Mouse (Mus musculus): ENCODE data around the gene Ndel1. TPM values are rescaled to one million over a fixed set of nuclear protein-coding genes. Genes with fewer than 3 reads are reported as not detected.
"Not testable (repeated sequence)": the region's sequence is repeated elsewhere in the genome, so short reads cannot be mapped to it uniquely, and the experiment has no call there.

The Ndel1 gene
- polyA plus RNA-seq, 1 experiment from 2014 or later: 108 TPM

DNA sequence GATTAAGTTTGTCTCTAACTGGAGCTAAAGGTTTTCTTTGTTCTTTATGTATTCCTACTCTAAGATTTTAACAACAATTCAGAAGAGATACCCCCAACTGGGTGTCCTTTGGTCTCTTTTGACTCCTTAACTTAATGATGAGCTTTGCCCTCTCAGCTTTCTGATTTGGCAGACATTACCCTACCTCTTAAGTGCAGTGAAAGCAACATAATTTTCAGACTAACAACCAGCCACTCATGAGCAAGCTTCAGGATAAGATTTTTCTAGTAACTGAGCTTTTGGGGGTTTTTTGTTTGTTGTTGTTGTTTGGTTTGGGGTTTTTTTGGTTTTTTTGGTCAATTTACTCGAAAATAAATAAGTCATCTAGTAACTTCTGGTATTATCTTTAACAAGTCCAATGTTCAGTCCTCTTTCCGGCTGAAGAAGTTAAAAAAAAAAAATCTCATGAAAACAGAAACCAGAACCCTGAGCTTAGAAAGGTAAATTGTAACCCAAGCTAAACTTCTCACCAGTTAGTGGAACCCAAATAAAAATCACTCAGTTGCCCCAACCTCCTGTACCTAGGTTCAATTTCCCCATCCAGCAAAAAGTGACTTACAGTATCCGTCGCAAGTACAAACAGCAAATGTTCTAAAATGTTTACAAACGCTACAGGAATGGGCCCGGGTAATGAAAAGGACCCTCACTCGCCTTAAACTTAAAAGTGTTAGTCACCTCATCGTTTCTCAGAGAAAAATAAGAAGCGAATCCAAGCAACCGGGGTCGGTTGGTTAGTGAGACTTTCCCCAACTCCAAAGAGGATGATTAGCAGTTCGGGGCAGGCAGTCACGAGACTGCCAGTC is 19.8 kb downstream of the Ndel1 start:
- peak overlapping the region; percentile 81 for H3K4me3 ChIP-seq (ENCODE audit: low read depth, low read length)
- ATAC-seq: no peak
- 4% methylated on average over 13 of the region's 13 CpGs for WGBS
- H3K27ac ChIP-seq (ENCODE audit: low read length): peak overlapping the region; percentile 91
- no peaks in the 10 kb centered on the region for H3K27me3 ChIP-seq (ENCODE audit: control insufficient read depth, insufficient read depth, low read depth, low read length)
- peak overlapping the region; percentile 87 for H3K4me2 ChIP-seq (ENCODE audit: low read length)
- no peaks in the 10 kb centered on the region for H3K36me3 ChIP-seq (ENCODE audit: control insufficient read depth, insufficient read depth, low read length)
- H3K9ac ChIP-seq (ENCODE audit: low read depth, low read length): peak overlapping the region; percentile 89
- peaks cover 24% of the 10 kb centered on the region for H3K4me1 ChIP-seq (ENCODE audit: control insufficient read depth, insufficient read depth, low read length)
- no peaks in the 10 kb centered on the region for H3K9me3 ChIP-seq (replicated peaks; ENCODE audit: control insufficient read depth, low read length, poor library complexity, severe bottlenecking)

GRCm38 (mm10) chr11:68850862-68851261 is 20.8 kb downstream of the Ndel1 start:
- Histone ChIP-seq H3K9ac (ENCODE audit: low read depth, low read length) (no peak overlapping the region), H3K4me2 (ENCODE audit: low read length) (0 out of 2 replicates have a peak overlapping the region, but pooled peaks have one; percentile 16)
- 93% methylated on average over 7 of the region's 7 CpGs for WGBS

DNA sequence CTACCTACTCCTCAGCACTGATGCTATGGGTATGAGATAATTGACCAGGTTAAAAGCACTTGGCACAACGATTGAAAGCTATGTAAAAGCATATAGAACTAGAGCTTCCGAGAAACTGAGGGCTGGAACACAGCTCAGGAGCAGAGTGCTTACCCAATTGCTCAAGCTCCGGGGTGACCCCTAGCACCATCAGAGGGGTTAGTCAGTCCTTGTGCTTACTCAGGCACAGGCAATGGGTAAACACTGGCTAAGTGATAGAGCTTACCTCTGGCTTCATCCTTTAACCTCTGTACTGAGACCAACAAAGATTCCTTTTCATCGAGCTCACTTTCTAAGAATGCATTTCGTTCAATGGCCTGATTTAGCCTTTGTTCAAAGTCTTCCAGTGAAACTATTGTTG is 32.1 kb downstream of the Ndel1 start:
- no peaks in the 10 kb centered on the region for H3K4me1 ChIP-seq (ENCODE audit: control insufficient read depth, insufficient read depth, low read length)
- peaks cover 40% of the 10 kb centered on the region for H3K36me3 ChIP-seq (ENCODE audit: control insufficient read depth, insufficient read depth, low read length)

More at GRCm38 (mm10) chr11:68850862-68851261, 20.8 kb downstream of the Ndel1 start:
- no peak overlapping the region for H3K4me3 ChIP-seq (ENCODE audit: low read depth, low read length)
- H3K27me3 ChIP-seq (ENCODE audit: control insufficient read depth, insufficient read depth, low read depth, low read length): no peaks in the 10 kb centered on the region
- no peaks in the 10 kb centered on the region for H3K9me3 ChIP-seq (replicated peaks; ENCODE audit: control insufficient read depth, low read length, poor library complexity, severe bottlenecking)
- H3K4me1 ChIP-seq (ENCODE audit: control insufficient read depth, insufficient read depth, low read length): peaks cover 24% of the 10 kb centered on the region
- H3K36me3 ChIP-seq (ENCODE audit: control insufficient read depth, insufficient read depth, low read length): no peaks in the 10 kb centered on the region
- H3K27ac ChIP-seq (ENCODE audit: low read length): no peak overlapping the region
- no peak for ATAC-seq

DNA sequence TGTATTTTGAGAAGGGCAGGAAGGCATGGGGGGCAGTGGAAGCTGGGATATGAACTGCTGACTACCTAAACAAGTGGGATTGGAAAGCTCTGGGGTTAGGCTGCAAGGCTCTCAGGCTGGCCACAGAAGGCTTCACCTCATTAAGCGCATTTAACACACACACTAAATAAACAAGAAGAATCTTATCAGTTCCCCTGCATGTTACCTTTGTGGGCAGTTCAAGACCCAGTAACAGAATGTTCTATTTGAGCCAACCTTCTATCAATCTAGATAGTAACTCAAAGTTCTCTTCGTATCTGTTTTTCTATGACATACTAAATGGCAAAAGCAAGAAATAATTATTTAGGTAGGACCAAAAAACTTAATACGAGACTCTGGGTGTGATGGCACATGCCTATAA is 36.6 kb downstream of the Ndel1 start:
- ATAC-seq: no peak
- no peak overlapping the region for H3K27ac ChIP-seq (ENCODE audit: low read length)
- no peaks in the 10 kb centered on the region for H3K9me3 ChIP-seq (replicated peaks; ENCODE audit: control insufficient read depth, low read length, poor library complexity, severe bottlenecking)
- H3K36me3 ChIP-seq (ENCODE audit: control insufficient read depth, insufficient read depth, low read length): peaks cover 31% of the 10 kb centered on the region
- no peak overlapping the region for H3K4me2 ChIP-seq (ENCODE audit: low read length)
- WGBS: 92% methylated on average over 3 of the region's 3 CpGs
- H3K4me3 ChIP-seq (ENCODE audit: low read depth, low read length): no peak overlapping the region
- no peak overlapping the region for H3K9ac ChIP-seq (ENCODE audit: low read depth, low read length)
- no peaks in the 10 kb centered on the region for H3K27me3 ChIP-seq (ENCODE audit: control insufficient read depth, insufficient read depth, low read depth, low read length)
- no peaks in the 10 kb centered on the region for H3K4me1 ChIP-seq (ENCODE audit: control insufficient read depth, insufficient read depth, low read length)

More for the DNA sequence above, 32.1 kb downstream of the Ndel1 start:
- no peaks in the 10 kb centered on the region for H3K27me3 ChIP-seq (ENCODE audit: control insufficient read depth, insufficient read depth, low read depth, low read length)
- no peak for ATAC-seq
- 62% methylated on average over 5 of the region's 5 CpGs for WGBS
- no peaks in the 10 kb centered on the region for H3K9me3 ChIP-seq (replicated peaks; ENCODE audit: control insufficient read depth, low read length, poor library complexity, severe bottlenecking)
- no peak overlapping the region for H3K9ac ChIP-seq (ENCODE audit: low read depth, low read length)
- H3K4me2 ChIP-seq (ENCODE audit: low read length): no peak overlapping the region
- H3K27ac ChIP-seq (ENCODE audit: low read length): no peak overlapping the region
- H3K4me3 ChIP-seq (ENCODE audit: low read depth, low read length): no peak overlapping the region

DNA sequence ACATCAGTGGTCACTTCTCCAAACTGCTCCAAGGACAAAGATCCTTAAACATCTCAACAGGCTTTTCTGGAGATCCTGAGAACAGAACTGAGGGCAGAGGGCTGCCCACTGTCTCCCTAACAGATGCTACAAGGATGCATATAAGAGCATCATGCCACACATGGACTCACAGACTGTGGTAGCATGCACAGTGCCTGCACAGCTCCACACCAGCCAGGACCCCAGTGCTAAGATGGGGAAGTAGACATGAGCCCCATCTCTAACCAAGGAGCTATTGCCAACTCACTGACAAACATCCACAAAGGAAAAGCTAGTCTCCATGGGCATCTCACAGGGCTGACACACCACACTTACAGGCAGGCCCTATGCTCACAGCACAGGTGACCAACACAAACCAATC is 38.1 kb downstream of the Ndel1 start:
- Histone ChIP-seq H3K27me3 (ENCODE audit: control insufficient read depth, insufficient read depth, low read depth, low read length) (no peaks in the 10 kb centered on the region), H3K27ac (ENCODE audit: low read length) (no peak overlapping the region), H3K9me3 (replicated peaks; ENCODE audit: control insufficient read depth, low read length, poor library complexity, severe bottlenecking) (no peaks in the 10 kb centered on the region), H3K36me3 (ENCODE audit: control insufficient read depth, insufficient read depth, low read length) (peaks cover 30% of the 10 kb centered on the region), H3K9ac (ENCODE audit: low read depth, low read length) (no peak overlapping the region), H3K4me3 (ENCODE audit: low read depth, low read length) (no peak overlapping the region), H3K4me2 (ENCODE audit: low read length) (no peak overlapping the region), H3K4me1 (ENCODE audit: control insufficient read depth, insufficient read depth, low read length) (no peaks in the 10 kb centered on the region)
- ATAC-seq: no peak

DNA sequence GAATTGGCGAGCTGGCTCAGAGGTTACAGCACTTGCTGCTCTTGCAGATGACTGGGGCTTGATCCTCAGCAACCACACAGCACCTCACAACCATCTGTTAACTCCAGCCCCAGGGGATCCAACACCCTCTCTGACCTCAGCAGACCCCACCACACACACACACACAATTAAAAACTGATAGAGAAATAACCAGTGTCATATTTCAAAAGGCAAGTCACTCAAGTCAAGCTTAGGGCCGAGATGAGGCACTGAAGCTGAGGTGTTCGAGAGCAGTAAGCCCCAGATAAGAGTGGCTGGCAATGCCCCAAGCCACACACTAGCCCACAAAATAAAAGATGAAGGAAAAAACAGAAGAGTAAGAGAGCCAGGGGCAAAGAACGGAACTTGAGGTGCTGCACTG is 38.9 kb downstream of the Ndel1 start:
- no peaks in the 10 kb centered on the region for H3K4me1 ChIP-seq (ENCODE audit: control insufficient read depth, insufficient read depth, low read length)
- ATAC-seq: no peak
- 83% methylated on average over 4 of the region's 4 CpGs for WGBS
- H3K27me3 ChIP-seq (ENCODE audit: control insufficient read depth, insufficient read depth, low read depth, low read length): no peaks in the 10 kb centered on the region
- no peak overlapping the region for H3K4me2 ChIP-seq (ENCODE audit: low read length)
- H3K27ac ChIP-seq (ENCODE audit: low read length): no peak overlapping the region
- H3K36me3 ChIP-seq (ENCODE audit: control insufficient read depth, insufficient read depth, low read length): peaks cover 33% of the 10 kb centered on the region
- no peak overlapping the region for H3K9ac ChIP-seq (ENCODE audit: low read depth, low read length)
- H3K4me3 ChIP-seq (ENCODE audit: low read depth, low read length): no peak overlapping the region
- H3K9me3 ChIP-seq (replicated peaks; ENCODE audit: control insufficient read depth, low read length, poor library complexity, severe bottlenecking): no peaks in the 10 kb centered on the region

GRCm38 (mm10) chr11:68831580-68831979 is 40.1 kb downstream of the Ndel1 start:
- H3K4me1 ChIP-seq (ENCODE audit: control insufficient read depth, insufficient read depth, low read length); H3K9ac ChIP-seq (ENCODE audit: low read depth, low read length); H3K9me3 ChIP-seq (replicated peaks; ENCODE audit: control insufficient read depth, low read length, poor library complexity, severe bottlenecking); H3K4me2 ChIP-seq (ENCODE audit: low read length); ATAC-seq; H3K27me3 ChIP-seq (ENCODE audit: control insufficient read depth, insufficient read depth, low read depth, low read length); H3K4me3 ChIP-seq (ENCODE audit: low read depth, low read length); H3K27ac ChIP-seq (ENCODE audit: low read length): not testable (repeated sequence)
- H3K36me3 ChIP-seq (ENCODE audit: control insufficient read depth, insufficient read depth, low read length): peaks cover 33% of the 10 kb centered on the region
- 93% methylated on average over 5 of the region's 5 CpGs for WGBS

- Histone ChIP-seq H3K27ac (ENCODE audit: low read length) (no peak overlapping the region), H3K4me2 (ENCODE audit: low read length) (no peak overlapping the region), H3K9me3 (replicated peaks; ENCODE audit: control insufficient read depth, low read length, poor library complexity, severe bottlenecking) (no peaks in the 10 kb centered on the region), H3K9ac (ENCODE audit: low read depth, low read length) (no peak overlapping the region), H3K4me1 (ENCODE audit: control insufficient read depth, insufficient read depth, low read length) (no peaks in the 10 kb centered on the region), H3K4me3 (ENCODE audit: low read depth, low read length) (no peak overlapping the region), H3K27me3 (ENCODE audit: control insufficient read depth, insufficient read depth, low read depth, low read length) (no peaks in the 10 kb centered on the region), H3K36me3 (ENCODE audit: control insufficient read depth, insufficient read depth, low read length) (peaks cover 9% of the 10 kb centered on the region; the same call in 1 of the 2 replicates)
- 84% methylated on average over 3 of the region's 3 CpGs for WGBS
- no peak for ATAC-seq
These were observed 44.9 kb downstream of the Ndel1 start for GRCm38 (mm10) chr11:68826735-68827134.

DNA sequence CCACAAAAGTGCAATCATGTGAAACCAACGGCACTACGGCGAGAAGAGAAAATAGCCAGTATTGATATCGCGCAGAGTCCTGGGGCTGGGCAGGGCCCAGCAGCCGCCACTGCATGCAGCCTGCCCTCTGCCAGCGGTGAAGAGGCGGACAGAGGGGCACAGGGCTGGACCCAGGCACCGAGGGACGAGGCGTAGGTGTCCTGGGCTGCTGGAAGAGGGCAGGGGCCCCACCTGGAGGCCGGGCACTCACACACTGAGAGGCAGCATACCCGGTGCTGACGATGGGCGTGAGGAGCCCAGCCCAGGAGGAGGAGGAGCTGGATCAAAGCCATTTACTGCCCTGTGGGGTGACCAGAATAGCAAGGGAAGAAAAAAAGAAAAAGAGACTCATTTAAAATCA is 49.3 kb downstream of the Ndel1 start:
- 89% methylated on average over 15 of the region's 15 CpGs for whole genome bisulfite sequencing
- Histone ChIP-seq H3K27ac (ENCODE audit: low read length) (no peak overlapping the region), H3K4me2 (ENCODE audit: low read length) (no peak overlapping the region), H3K4me1 (ENCODE audit: control insufficient read depth, insufficient read depth, low read length) (no peaks in the 10 kb centered on the region), H3K9me3 (replicated peaks; ENCODE audit: control insufficient read depth, low read length, poor library complexity, severe bottlenecking) (no peaks in the 10 kb centered on the region), H3K9ac (ENCODE audit: low read depth, low read length) (no peak overlapping the region), H3K4me3 (ENCODE audit: low read depth, low read length) (no peak overlapping the region), H3K36me3 (ENCODE audit: control insufficient read depth, insufficient read depth, low read length) (peaks cover 34% of the 10 kb centered on the region), H3K27me3 (ENCODE audit: control insufficient read depth, insufficient read depth, low read depth, low read length) (no peaks in the 10 kb centered on the region)
- ATAC-seq: no peak

Measured in midbrain, embryonic 16.5 days (tissue).